Mouse (Mus musculus) forebrain, embryonic 15.5 days (tissue): ENCODE data around the gene Noct. TPM values are rescaled to one million over a fixed set of nuclear protein-coding genes. Genes with fewer than 3 reads are reported as not detected.

ENCODE experiments used
- ATAC-seq: fragments of 200-750 bp; cut with Nextera tagmentation; replicated peaks from 2 replicates; pipeline ENCODE4 v1.8.0; 2017; ENCODE audit warnings: mild to moderate bottlenecking, moderate TSS enrichment, moderate library complexity
- H3K27ac ChIP-seq: fragments of 300-500 bp; sonication (generic); replicated peaks from 2 replicates; pipeline ENCODE4 v1.5.1; 2015; ENCODE audit warnings: mild to moderate bottlenecking, inconsistent platforms
- H3K27me3 ChIP-seq: fragments of 300-500 bp; sonication (generic); 2 replicates; pipeline ENCODE4 v1.6.1; 2015; ENCODE audit warnings: inconsistent platforms
- H3K36me3 ChIP-seq: fragments of 300-500 bp; sonication (generic); 2 replicates; pipeline ENCODE4 v1.6.1; 2015; ENCODE audit warnings: mild to moderate bottlenecking, inconsistent platforms
- H3K4me1 ChIP-seq: fragments of 300-500 bp; sonication (generic); 2 replicates; pipeline ENCODE4 v1.6.1; 2015; ENCODE audit warnings: inconsistent platforms
- H3K4me2 ChIP-seq: fragments of 300-500 bp; sonication (generic); replicated peaks from 2 replicates; pipeline ENCODE4 v1.6.1; 2015; ENCODE audit warnings: mild to moderate bottlenecking, inconsistent platforms
- H3K4me3 ChIP-seq: fragments of 300-500 bp; sonication (generic); 2 replicates; pipeline ENCODE4 v1.5.1; 2015; ENCODE audit warnings: mild to moderate bottlenecking, inconsistent platforms
- H3K9ac ChIP-seq: fragments of 300-500 bp; sonication (generic); replicated peaks from 2 replicates; pipeline ENCODE4 v1.6.1; 2015; ENCODE audit warnings: mild to moderate bottlenecking, inconsistent platforms
- H3K9me3 ChIP-seq: fragments of 300-500 bp; sonication (generic); 2 replicates; pipeline ENCODE4 v1.6.1; 2016; ENCODE audit warnings: inconsistent platforms
- WGBS: fragments of 180-500 bp; shearing (Covaris S2); methylation state at CpG from one replicate; pipeline ENCODE4 v1.1.7; 2015; ENCODE audit warnings: mixed read lengths; 5-methylcytosine and 5-hydroxymethylcytosine counted together
- polyA plus RNA-seq: library from polyadenylated mRNA; unstranded; fragments of >200 nt; fragmentation: Nextera tagmentation; extraction: Ambion mirVana; gene quantifications from 2 replicates; pipeline ENCODE4 v1.2.1, GENCODE M21; 2015

Noct gene
- polyA plus RNA-seq, 1 experiment from 2014 or later = 24.5 TPM

DNA sequence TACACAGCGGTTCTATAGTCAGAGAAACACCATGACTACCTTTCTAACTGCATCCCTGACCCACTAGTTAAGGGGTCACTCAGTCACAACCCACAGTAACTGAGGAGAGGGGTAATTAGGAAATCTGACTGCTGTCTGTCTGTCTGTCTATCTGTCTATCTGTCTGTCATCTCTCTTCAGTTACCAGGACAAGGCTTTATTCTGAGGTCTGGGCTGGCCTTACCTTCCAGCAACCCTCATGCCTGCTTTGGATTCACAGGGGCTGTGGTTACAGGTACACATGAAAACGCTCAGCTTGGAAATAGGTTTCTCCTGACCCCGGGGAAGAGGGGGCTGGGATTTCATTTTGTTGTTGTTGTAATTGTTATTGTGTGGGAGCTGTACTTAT lies 27.5 kb upstream of the Noct start:
- Histone ChIP-seq H3K9me3 (no peaks in the 10 kb centered on the region), H3K4me2 (no peak overlapping the region), H3K9ac (no peak overlapping the region), H3K36me3 (no peaks in the 10 kb centered on the region), H3K4me3 (no peak overlapping the region), H3K27ac (no peak overlapping the region), H3K27me3 (no peaks in the 10 kb centered on the region), H3K4me1 (no peaks in the 10 kb centered on the region)
- ATAC-seq = no peak
- WGBS = 88% methylated on average over 3 of the region's 3 CpGs

DNA sequence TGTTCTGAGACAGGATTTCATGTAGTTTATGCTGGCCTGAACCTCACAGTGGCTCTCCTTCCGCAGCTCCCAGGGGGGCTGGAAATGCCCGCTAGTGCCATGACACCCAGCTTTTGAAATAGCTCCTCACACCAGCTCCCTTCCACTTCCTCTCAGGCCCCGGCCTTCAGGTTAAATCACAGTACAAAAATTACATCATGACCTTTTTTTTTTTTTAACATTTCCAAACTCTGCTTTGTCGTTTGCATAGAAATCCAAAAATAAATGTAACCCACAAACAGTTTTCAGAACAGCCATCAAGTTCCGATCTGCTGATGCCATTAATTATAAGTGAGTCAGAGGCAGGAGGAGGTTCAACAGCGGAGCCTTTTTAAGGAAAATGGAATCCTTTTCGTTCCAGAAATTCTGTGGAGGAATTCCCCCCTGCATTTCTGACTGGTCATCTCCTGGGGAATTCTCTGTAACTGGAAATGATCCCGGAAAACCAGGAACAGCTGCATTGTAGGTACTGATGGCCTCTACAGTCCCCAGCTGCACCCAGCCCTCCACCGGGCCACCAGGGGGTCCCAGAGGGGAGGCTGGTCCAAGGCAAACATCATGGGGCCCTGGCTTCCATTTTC lies 27.0 kb upstream of the Noct start:
- Histone ChIP-seq H3K27ac (no peak overlapping the region), H3K9ac (no peak overlapping the region), H3K4me3 (no peak overlapping the region), H3K4me2 (no peak overlapping the region), H3K36me3 (no peaks in the 10 kb centered on the region), H3K27me3 (no peaks in the 10 kb centered on the region), H3K4me1 (no peaks in the 10 kb centered on the region), H3K9me3 (no peaks in the 10 kb centered on the region)
- no peak for ATAC-seq
- WGBS = 74% methylated on average over 9 of the region's 9 CpGs

DNA sequence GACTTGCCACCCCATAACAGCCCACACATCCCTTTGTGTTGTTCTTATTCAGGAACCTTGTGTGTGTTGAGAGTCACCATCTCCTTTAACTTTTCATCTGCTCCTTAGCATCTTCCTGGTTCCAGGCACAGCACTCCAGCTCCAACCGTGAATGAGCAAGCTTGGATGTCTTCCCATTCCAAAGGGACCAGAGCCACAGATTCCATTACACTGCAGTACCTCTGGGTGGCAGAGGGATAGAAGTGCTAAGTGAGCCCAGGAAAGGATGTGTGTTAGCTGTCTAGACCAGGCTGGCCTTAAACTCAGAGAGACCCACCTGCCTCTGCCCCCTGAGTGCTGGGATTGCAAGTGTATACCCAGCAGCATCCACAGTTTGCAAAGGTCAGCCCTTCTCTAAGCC lies 26.0 kb upstream of the Noct start:
- Histone ChIP-seq H3K4me3 (no peak overlapping the region), H3K4me2 (no peak overlapping the region), H3K36me3 (no peaks in the 10 kb centered on the region), H3K27ac (no peak overlapping the region), H3K27me3 (no peaks in the 10 kb centered on the region), H3K9me3 (no peaks in the 10 kb centered on the region), H3K4me1 (no peaks in the 10 kb centered on the region), H3K9ac (no peak overlapping the region)
- WGBS = 61% methylated on average over 1 of the region's 1 CpGs
- ATAC-seq = no peak

DNA sequence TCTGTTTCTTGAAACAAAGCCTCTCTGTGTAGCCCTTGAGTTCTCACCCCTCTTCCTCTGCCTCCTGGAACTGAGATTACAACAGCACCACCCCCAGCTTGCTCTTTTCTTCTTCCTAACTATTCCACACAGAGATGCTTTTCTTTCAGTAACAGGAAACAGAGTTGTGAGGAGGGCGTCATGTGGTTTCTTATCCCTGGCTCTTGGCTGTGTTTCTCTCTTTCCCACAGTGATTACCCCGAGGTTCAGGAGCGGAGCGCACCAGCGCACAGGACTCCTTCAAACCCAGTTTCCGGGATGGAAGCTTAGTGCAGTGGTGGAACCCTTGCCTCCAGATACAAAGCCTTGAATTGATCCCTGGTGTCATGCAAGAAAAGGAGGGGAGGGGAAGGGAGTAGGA lies 25.1 kb upstream of the Noct start:
- no peak overlapping the region for H3K4me3 ChIP-seq
- no peak overlapping the region for H3K4me2 ChIP-seq
- no peaks in the 10 kb centered on the region for H3K4me1 ChIP-seq
- H3K9ac ChIP-seq = no peak overlapping the region
- 86% methylated on average over 6 of the region's 6 CpGs for WGBS
- no peaks in the 10 kb centered on the region for H3K9me3 ChIP-seq
- H3K27ac ChIP-seq = no peak overlapping the region
- no peak for ATAC-seq
- H3K36me3 ChIP-seq = no peaks in the 10 kb centered on the region
- no peaks in the 10 kb centered on the region for H3K27me3 ChIP-seq

DNA sequence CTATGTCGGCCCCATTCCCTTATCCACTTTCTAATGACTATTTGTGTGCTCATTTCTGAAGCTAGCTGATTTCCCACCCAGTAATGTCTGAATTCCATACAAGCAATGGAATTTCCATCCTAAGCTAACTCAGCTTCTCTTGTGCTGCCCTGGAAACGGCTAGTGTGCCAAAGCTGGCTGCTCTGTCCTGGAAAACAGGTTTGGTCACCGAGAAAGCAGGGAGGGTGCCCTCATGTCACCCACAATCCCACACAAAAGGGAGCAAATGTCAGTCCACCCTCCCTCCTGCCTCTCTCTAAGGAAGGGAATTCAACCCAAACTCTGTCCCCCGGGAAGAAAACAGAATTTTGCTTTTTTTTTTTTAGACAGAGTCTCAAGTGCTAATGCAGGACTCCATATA lies 23.9 kb upstream of the Noct start:
- no peak for ATAC-seq
- no peaks in the 10 kb centered on the region for H3K36me3 ChIP-seq
- no peaks in the 10 kb centered on the region for H3K4me1 ChIP-seq
- H3K9ac ChIP-seq = no peak overlapping the region
- 88% methylated on average over 4 of the region's 4 CpGs for WGBS
- H3K27ac ChIP-seq = no peak overlapping the region
- no peak overlapping the region for H3K4me3 ChIP-seq
- no peaks in the 10 kb centered on the region for H3K9me3 ChIP-seq
- no peaks in the 10 kb centered on the region for H3K27me3 ChIP-seq
- H3K4me2 ChIP-seq = no peak overlapping the region

DNA sequence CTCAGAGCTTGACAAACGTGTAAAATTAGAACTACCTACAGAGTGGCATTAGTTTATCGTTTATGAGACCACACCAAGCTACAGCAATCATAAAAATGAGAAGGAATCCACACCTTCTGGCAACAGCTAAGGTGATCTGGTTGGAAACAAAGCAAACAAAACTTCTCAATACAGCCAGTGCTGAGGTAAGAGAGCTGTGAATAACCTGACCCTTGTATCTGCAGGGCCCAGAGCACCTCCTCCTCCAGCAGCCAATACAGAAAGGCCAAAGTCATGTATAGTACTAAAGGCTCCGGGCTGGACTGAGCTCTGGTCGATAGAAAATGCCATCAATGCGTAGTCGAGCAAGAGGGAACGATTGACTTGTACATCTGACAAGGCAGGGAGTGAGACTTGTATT lies 23.4 kb upstream of the Noct start:
- Histone ChIP-seq H3K4me1 (no peaks in the 10 kb centered on the region), H3K9me3 (no peaks in the 10 kb centered on the region), H3K27ac (no peak overlapping the region), H3K4me2 (no peak overlapping the region), H3K36me3 (no peaks in the 10 kb centered on the region), H3K9ac (no peak overlapping the region), H3K27me3 (no peaks in the 10 kb centered on the region), H3K4me3 (no peak overlapping the region)
- ATAC-seq = no peak
- 89% methylated on average over 7 of the region's 7 CpGs for WGBS

DNA sequence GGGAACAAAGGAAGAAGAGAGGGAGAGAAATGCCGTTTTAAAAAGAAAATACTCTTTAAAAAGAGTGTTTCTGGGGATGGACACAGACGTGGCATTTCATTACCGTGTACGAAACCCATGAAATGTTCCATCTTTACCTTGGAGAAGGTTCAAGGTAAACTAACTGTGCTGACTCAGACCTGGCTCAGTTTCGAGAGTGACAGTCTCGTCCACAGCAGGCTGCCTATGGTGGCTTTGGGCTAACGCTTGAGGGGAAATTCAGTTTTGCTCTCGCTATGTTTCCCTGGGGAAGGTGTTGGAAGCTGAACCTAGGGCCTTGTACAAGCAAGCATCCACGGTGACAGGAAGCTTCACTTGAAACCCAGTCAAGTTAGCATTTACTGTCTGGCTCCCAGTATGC lies 22.3 kb upstream of the Noct start:
- Histone ChIP-seq H3K27ac (no peak overlapping the region), H3K4me2 (no peak overlapping the region), H3K27me3 (no peaks in the 10 kb centered on the region), H3K4me3 (no peak overlapping the region), H3K36me3 (no peaks in the 10 kb centered on the region), H3K4me1 (no peaks in the 10 kb centered on the region), H3K9ac (no peak overlapping the region), H3K9me3 (no peaks in the 10 kb centered on the region)
- no peak for ATAC-seq
- WGBS = 86% methylated on average over 9 of the region's 9 CpGs

DNA sequence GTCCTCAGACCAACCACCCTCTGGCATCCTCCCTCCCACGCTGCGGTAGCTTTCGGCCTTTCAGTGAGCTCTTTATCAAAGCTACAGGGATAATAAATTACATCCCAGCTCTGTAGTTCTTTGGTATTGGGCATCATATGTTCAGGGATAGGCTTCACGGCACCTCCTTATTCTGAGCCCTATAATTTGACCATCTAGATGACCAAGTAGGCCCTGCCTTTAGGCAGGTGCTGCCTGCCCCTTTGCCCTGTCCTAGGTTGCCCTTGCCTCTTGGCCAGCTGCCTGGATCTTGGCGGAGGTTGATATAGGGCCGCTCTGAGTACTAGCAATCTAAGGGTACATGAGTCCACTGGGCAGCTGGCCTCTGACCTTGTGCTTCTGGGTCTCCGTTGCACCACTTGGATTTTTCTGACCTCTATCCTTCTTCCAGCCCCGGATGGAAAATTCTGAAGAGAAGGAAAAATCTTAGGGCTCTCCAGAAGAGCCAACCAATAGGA lies 21.7 kb upstream of the Noct start:
- H3K9ac ChIP-seq = no peak overlapping the region
- no peaks in the 10 kb centered on the region for H3K4me1 ChIP-seq
- no peaks in the 10 kb centered on the region for H3K36me3 ChIP-seq
- 91% methylated on average over 8 of the region's 8 CpGs for WGBS
- no peak overlapping the region for H3K4me2 ChIP-seq
- H3K27ac ChIP-seq = no peak overlapping the region
- H3K4me3 ChIP-seq = no peak overlapping the region
- H3K27me3 ChIP-seq = no peaks in the 10 kb centered on the region
- ATAC-seq = no peak
- no peaks in the 10 kb centered on the region for H3K9me3 ChIP-seq

DNA sequence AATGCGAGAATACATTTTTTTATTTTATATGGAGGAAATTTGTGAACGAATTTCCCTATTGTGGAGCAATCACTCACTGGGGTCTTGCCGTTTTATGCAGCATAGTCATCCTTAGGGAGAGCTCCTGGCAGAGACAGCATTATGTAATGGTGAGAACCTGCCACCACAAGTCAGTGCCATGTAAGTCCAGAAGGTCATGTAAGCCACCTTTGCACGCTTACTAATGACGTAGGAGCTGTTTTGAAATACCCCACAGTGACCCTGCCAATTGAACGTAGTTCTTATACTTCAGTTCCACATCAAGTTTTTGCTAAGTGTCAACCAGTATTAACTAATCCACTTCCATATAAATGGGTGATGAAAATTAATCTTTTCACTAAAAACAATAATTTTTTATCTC lies 20.3 kb upstream of the Noct start:
- no peaks in the 10 kb centered on the region for H3K27me3 ChIP-seq
- H3K4me2 ChIP-seq = no peak overlapping the region
- H3K36me3 ChIP-seq = no peaks in the 10 kb centered on the region
- WGBS = 88% methylated on average over 6 of the region's 6 CpGs
- no peak overlapping the region for H3K4me3 ChIP-seq
- no peak for ATAC-seq
- H3K4me1 ChIP-seq = no peaks in the 10 kb centered on the region
- no peak overlapping the region for H3K9ac ChIP-seq
- H3K27ac ChIP-seq = no peak overlapping the region
- no peaks in the 10 kb centered on the region for H3K9me3 ChIP-seq

DNA sequence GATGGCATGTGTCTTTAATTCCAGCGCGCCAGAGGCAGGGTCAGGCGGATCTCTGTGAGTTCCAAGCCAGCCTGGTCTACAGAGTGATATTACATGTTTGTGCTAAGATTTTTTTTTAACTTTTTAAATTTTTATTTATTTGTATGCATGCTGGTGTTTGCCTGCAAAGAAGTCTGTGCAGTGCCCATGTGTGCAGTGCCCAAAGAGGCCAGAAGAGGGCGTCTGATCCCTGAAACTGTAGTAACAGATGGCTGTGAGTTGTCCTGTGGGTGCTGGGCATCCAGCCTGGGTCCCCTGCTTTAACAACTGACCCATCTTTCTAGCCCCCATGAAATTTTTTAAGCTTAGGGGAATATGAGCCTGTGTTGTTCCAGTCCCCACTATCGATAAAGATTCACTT lies 19.8 kb upstream of the Noct start:
- no peaks in the 10 kb centered on the region for H3K4me1 ChIP-seq
- 88% methylated on average over 5 of the region's 5 CpGs for WGBS
- H3K9ac ChIP-seq = no peak overlapping the region
- H3K4me3 ChIP-seq = no peak overlapping the region
- no peaks in the 10 kb centered on the region for H3K27me3 ChIP-seq
- H3K36me3 ChIP-seq = no peaks in the 10 kb centered on the region
- H3K9me3 ChIP-seq = no peaks in the 10 kb centered on the region
- no peak for ATAC-seq
- no peak overlapping the region for H3K4me2 ChIP-seq
- no peak overlapping the region for H3K27ac ChIP-seq

DNA sequence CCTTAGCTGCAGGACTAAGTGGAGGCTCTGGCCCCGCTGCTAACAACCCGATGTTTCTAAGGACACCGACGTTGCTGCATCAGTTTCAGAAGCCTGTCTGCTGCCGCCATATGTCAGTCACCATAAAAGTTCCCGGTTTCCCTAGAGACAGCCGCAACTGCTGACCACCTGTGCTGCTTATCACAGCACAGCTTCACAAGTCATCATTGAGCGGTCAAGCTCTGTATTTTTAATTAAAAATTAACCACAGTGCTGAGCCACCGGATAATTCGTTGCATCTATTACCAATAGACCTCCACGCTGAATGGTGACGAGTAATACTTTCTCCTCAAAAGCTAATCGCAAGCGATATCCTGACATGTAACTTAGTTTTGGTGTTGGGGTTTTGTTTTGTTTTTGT lies 19.4 kb upstream of the Noct start:
- ATAC-seq = no peak
- Histone ChIP-seq H3K4me3 (no peak overlapping the region), H3K36me3 (no peaks in the 10 kb centered on the region), H3K9me3 (no peaks in the 10 kb centered on the region), H3K4me2 (no peak overlapping the region), H3K27ac (no peak overlapping the region), H3K9ac (no peak overlapping the region), H3K4me1 (no peaks in the 10 kb centered on the region), H3K27me3 (no peaks in the 10 kb centered on the region)
- 94% methylated on average over 14 of the region's 14 CpGs for whole genome bisulfite sequencing

DNA sequence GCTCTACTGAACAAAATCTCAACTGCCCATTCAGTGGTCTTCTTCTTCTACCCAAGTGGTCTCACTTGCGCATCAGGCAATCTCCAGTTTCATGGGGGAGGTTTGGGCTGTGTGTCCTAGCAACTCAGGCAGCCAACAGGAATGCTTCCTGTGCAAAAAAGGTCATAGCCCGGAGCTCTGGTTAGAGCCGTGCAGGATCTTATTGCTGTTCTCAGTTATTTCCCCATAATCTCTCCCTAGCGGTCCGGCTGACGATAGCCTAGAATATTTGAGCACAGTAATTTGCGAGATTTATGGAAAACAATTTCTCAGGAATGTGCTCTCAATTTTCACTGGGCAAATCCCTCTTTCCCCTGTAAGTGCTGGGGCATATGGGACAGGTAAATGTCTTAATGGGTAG lies 17.7 kb upstream of the Noct start:
- Histone ChIP-seq H3K9me3 (no peaks in the 10 kb centered on the region), H3K36me3 (no peaks in the 10 kb centered on the region), H3K27me3 (no peaks in the 10 kb centered on the region), H3K4me2 (no peak overlapping the region), H3K4me1 (no peaks in the 10 kb centered on the region), H3K9ac (no peak overlapping the region), H3K4me3 (no peak overlapping the region), H3K27ac (no peak overlapping the region)
- WGBS = 92% methylated on average over 7 of the region's 7 CpGs
- ATAC-seq = no peak

DNA sequence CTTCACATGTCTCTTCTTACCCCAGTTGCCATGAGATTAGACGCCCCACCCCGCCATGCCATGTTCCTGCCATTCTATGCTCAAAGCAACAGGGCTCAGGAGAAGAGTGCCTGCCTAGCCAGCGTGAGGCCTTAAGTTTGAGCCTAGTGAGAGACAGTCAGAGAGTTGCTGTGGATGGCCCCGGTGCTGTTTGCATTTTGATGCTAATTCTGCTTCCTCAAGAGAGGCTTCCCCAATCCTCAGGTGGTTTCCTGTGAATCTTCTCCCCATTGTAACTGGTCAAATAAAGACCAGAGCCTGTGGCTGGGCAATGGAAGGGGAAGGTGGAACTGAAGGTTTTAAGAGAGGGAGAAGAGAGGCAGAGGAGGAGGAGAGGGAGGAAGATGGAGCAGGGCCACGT lies 15.6 kb upstream of the Noct start:
- no peak overlapping the region for H3K27ac ChIP-seq
- 44% methylated on average over 5 of the region's 5 CpGs for WGBS
- no peaks in the 10 kb centered on the region for H3K27me3 ChIP-seq
- H3K9me3 ChIP-seq = no peaks in the 10 kb centered on the region
- H3K36me3 ChIP-seq = no peaks in the 10 kb centered on the region
- no peak overlapping the region for H3K4me3 ChIP-seq
- ATAC-seq = no peak
- no peak overlapping the region for H3K4me2 ChIP-seq
- no peaks in the 10 kb centered on the region for H3K4me1 ChIP-seq
- no peak overlapping the region for H3K9ac ChIP-seq
